Mouse (Mus musculus) ES-Bruce4 (cell line): ENCODE results near the gene Cys1. TPM values are rescaled to one million over a fixed set of nuclear protein-coding genes. Genes with fewer than 3 reads are reported as not detected.

Source experiments
- H3K27ac ChIP-seq: 2 replicates; pipeline ENCODE4 v1.5.1; 2012; ENCODE audit warnings: low read length, inconsistent platforms; ENCODE audit not compliant: insufficient read depth
- H3K27me3 ChIP-seq: 2 replicates; pipeline ENCODE4 v1.6.1; 2012; ENCODE audit warnings: mild to moderate bottlenecking, low read length, inconsistent platforms; ENCODE audit not compliant: control insufficient read depth, poor library complexity, insufficient read depth, severe bottlenecking
- H3K36me3 ChIP-seq: 2 replicates; pipeline ENCODE4 v1.6.1; 2012; ENCODE audit warnings: inconsistent platforms, mild to moderate bottlenecking, low read length, moderate library complexity; ENCODE audit not compliant: control insufficient read depth, poor library complexity, insufficient read depth, severe bottlenecking
- H3K4me1 ChIP-seq: one replicate; pipeline ENCODE4 v1.8.1; 2011; ENCODE audit warnings: low read length; ENCODE audit not compliant: control insufficient read depth, insufficient read depth
- H3K4me3 ChIP-seq: 2 replicates; pipeline ENCODE4 v1.5.1; 2011; ENCODE audit warnings: low read depth, mild to moderate bottlenecking, low read length
- H3K9ac ChIP-seq: 2 replicates; pipeline ENCODE4 v1.6.1; 2012; ENCODE audit warnings: low read depth, mild to moderate bottlenecking, inconsistent platforms; ENCODE audit not compliant: poor library complexity, severe bottlenecking
- H3K9me3 ChIP-seq: replicated peaks from 2 replicates; pipeline ENCODE4 v1.6.1; 2012; ENCODE audit warnings: mild to moderate bottlenecking, low read length, inconsistent platforms; ENCODE audit not compliant: control insufficient read depth, poor library complexity, insufficient read depth, severe bottlenecking
- CTCF ChIP-seq: IDR thresholded peaks from one replicate; pipeline ENCODE4 v1.8.1; 2011; ENCODE audit warnings: low read depth, low read length
- EP300 ChIP-seq: IDR thresholded peaks from 2 replicates; pipeline ENCODE4 v1.6.1; 2011; ENCODE audit warnings: low read depth, low read length; ENCODE audit not compliant: insufficient read depth
- POLR2A ChIP-seq: IDR thresholded peaks from one replicate; pipeline ENCODE4 v1.8.1; 2011; ENCODE audit warnings: low read length; ENCODE audit not compliant: insufficient read depth
- polyA plus RNA-seq: library from polyadenylated mRNA; stranded (reverse); fragments of >200 nt; gene quantifications from 2 replicates; pipeline ENCODE4 v1.2.4, GENCODE M21; 2011; ENCODE audit warnings: low read depth; ENCODE audit not compliant: missing spikeins, insufficient read depth, insufficient read length

Cys1 gene
- polyA plus RNA-seq, 1 experiment = not detected

- Histone ChIP-seq H3K36me3 (peaks cover 51% of the 10 kb centered on the region), H3K9ac (peak overlapping the region; percentile 79), H3K27me3 (no peaks in the 10 kb centered on the region), H3K4me1 (no peaks in the 10 kb centered on the region), H3K9me3 (no peaks in the 10 kb centered on the region), H3K4me3 (peak overlapping the region; percentile 76), H3K27ac (peak overlapping the region; percentile 57)
- TF ChIP-seq CTCF = no peak
- TF ChIP-seq POLR2A = no peak
- TF ChIP-seq EP300 = no peak
Observed at GRCm38 (mm10) chr12:24709409-24709808, 27.8 kb upstream of the Cys1 start.

- peak overlapping the region; percentile 79 for H3K9ac ChIP-seq
- TF ChIP-seq POLR2A (no peak), EP300 (no peak), CTCF (no peak)
- H3K9me3 ChIP-seq = no peaks in the 10 kb centered on the region
- no peaks in the 10 kb centered on the region for H3K27me3 ChIP-seq
- H3K27ac ChIP-seq = peak overlapping the region; percentile 57
- H3K36me3 ChIP-seq = peaks cover 51% of the 10 kb centered on the region
- H3K4me3 ChIP-seq = peak overlapping the region; percentile 76
- H3K4me1 ChIP-seq = no peaks in the 10 kb centered on the region
Observed at GRCm38 (mm10) chr12:24708824-24709218, 27.2 kb upstream of the Cys1 start.

- Histone ChIP-seq H3K27me3 (no peaks in the 10 kb centered on the region), H3K4me3 (peak within 1 kb of the TSS; percentile 87), H3K9ac (peak within 1 kb of the TSS; percentile 79), H3K9me3 (no peaks in the 10 kb centered on the region), H3K27ac (peak within 1 kb of the TSS; percentile 60), H3K4me1 (no peaks in the 10 kb centered on the region), H3K36me3 (peaks cover 45% of the 10 kb centered on the region)
- peak; percentile 68 for TF ChIP-seq CTCF
- 0 out of 2 replicates have a peak, but pooled peaks have one; percentile 19 for TF ChIP-seq EP300
- peak; percentile 58 for TF ChIP-seq POLR2A
Observed at GRCm38 (mm10) chr12:24707954-24708823, 26.6 kb upstream of the Cys1 start, which contains the start of gene Rrm2. Gene Rrm2, plus strand, starts transcription at chr12:24708241.

- no peak for TF ChIP-seq CTCF
- no peak for TF ChIP-seq POLR2A
- TF ChIP-seq EP300 = no peak
- no peaks in the 10 kb centered on the region for H3K4me1 ChIP-seq
- peak overlapping the region; percentile 87 for H3K4me3 ChIP-seq
- no peaks in the 10 kb centered on the region for H3K9me3 ChIP-seq
- H3K27ac ChIP-seq = peak overlapping the region; percentile 60
- H3K36me3 ChIP-seq = peaks cover 38% of the 10 kb centered on the region
- peak overlapping the region; percentile 79 for H3K9ac ChIP-seq
- H3K27me3 ChIP-seq = no peaks in the 10 kb centered on the region
Observed at GRCm38 (mm10) chr12:24707480-24707802, 25.8 kb upstream of the Cys1 start.

- no peaks in the 10 kb centered on the region for H3K4me1 ChIP-seq
- H3K27ac ChIP-seq = peak overlapping the region; percentile 60
- H3K9me3 ChIP-seq = no peaks in the 10 kb centered on the region
- H3K9ac ChIP-seq = peak overlapping the region; percentile 79
- peak overlapping the region; percentile 87 for H3K4me3 ChIP-seq
- H3K27me3 ChIP-seq = no peaks in the 10 kb centered on the region
- peaks cover 32% of the 10 kb centered on the region for H3K36me3 ChIP-seq
- 0 out of 2 replicates have a peak, but pooled peaks have one; percentile 52 for TF ChIP-seq EP300
- TF ChIP-seq POLR2A = peak; percentile 36
- TF ChIP-seq CTCF = no peak
Observed at GRCm38 (mm10) chr12:24706764-24707479, 25.3 kb upstream of the Cys1 start.
